Mouse (Mus musculus): Measurements from ENCODE around the gene Arntl2. TPM values are rescaled to one million over a fixed set of nuclear protein-coding genes. Genes with fewer than 3 reads are reported as not detected.
"Not testable (repeated sequence)": the region's sequence is repeated elsewhere in the genome, so short reads cannot be mapped to it uniquely, and the experiment has no call there.

Arntl2 gene
- 1 to 10 TPM in 1 of 2 experiments, under 1 TPM in 1; 0.61 to 1.2 TPM for total RNA-seq (2021)
- long read RNA-seq, experiment 1, result 0 reads
- long read RNA-seq, experiment 2, partial matches to known transcripts, result 1 of 2 reads
- long read RNA-seq, experiment 2, other reads (novel, unspliced or antisense), result 0 of 2 reads

GRCm38 (mm10) chr6:146795924-146796545 lies at the start of gene Arntl2:
TSS of gene Arntl2 (plus strand) at chr6:146796055.
- peak; percentile 72 for DNase-seq

GRCm38 (mm10) chr6:146746577-146746976 lies 49.3 kb upstream of the Arntl2 start:
- DNase-seq, result no peak

DNA sequence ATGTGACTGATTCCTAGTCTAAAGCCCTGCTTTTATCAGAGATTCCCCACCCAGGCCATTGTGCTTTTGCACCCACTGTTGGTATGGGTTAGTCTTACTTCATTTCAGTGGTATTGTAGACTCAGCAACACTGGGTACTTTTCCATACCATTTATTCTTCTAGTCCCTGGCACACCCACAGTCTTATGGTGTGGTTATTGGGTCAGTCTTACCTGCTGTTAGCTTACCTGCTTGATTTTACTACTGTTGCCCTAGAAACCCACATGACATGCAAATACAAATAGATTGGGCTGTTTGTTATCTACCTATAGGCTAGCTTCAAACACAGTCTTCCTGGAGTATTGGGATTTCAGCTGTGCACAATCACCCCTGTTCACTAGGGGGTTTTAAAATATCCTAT lies 48.8 kb upstream of the Arntl2 start:
- DNase-seq, result no peak

GRCm38 (mm10) chr6:146748271-146748670 lies 47.6 kb upstream of the Arntl2 start:
- no peak for DNase-seq

DNA sequence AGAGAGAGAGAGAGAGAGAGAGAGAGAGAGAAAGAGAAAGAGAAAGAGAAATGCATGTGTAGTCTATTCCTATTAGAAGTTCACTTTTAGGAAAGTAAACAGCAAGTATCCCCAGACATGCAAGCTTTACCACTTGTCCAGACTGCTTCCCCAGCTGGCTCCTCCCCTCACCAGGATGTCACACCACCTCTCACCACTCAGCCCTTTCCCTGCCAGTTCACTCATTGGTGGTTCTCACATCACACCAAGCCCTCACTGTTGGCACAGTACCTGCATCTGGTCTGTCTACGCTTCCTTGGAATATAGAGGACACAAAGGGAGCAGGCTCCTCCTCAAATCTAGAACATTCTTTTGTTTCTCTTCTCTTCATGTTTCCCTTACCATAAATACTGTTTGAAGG lies 44.2 kb upstream of the Arntl2 start:
- no peak for DNase-seq

- no peak for DNase-seq
Observed at GRCm38 (mm10) chr6:146752178-146752577, 43.7 kb upstream of the Arntl2 start.

DNA sequence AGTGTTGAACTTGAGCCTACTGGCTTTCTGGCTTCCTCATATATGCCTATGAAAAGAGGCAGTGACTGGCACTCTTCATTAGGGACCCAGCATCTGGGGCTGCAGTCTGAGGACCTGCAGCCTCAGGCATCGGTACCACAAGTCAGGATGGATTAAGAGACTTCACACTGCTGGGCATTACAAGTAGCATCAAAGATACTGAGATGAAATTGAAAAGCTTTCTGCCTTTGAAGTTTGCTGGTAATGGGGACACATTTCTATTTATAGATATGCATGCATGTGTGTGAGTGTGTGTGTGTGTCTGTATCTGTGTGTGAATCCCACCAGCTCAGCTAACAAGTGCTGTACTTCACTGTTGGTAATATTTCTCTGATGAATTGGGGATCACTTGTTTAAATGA lies 43.2 kb upstream of the Arntl2 start:
- DNase-seq, result no peak

DNA sequence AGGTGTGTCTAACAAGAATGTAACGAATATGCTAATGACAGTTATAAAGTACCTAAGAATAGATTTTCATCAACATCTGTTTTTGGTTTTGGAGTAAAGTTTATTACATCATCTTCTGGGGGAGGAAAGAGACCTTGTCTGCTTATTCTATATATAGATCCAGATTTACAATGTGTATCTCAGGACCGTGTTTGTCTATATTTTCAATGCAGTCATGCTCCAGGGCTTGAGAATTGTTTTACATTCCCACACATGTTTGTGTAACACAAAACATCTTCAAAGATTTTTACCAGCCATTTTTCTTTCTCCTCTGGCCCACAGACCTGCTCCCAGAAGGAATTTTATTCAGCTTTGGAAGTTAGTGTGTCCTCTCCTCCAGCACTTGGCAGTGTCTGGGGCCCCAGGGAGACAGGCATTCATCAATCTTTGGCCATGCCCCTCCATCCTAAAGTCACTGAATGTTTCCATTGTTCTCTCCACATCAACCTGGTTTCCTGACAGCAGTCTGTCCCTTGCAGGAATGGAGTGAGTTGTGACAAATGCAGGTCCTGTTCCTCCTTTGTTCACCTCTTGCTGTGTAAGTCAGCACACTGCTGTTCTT lies 42.2 kb upstream of the Arntl2 start:
- no peak for DNase-seq

DNA sequence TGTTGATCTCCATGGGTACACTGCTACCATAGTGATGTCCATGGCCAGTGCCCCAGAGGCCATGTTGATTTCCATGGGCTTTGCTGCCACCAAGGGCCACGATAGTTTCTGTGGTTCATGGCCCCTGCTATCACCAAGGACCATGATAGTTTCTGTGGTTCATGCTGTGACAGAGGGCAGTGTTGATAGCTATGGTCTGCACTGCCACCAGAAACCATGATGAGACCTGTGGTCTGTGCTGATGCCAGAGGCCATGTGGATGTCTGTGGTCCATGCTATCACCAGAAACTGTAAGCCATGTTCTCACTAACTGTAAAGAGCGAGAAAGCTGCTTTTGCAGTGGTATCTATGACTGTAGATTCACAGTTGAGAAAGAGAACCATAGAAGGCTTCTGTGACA lies 40.7 kb upstream of the Arntl2 start:
- no peak for DNase-seq

GRCm38 (mm10) chr6:146755679-146756078 lies 40.2 kb upstream of the Arntl2 start:
- DNase-seq, result no peak

DNA sequence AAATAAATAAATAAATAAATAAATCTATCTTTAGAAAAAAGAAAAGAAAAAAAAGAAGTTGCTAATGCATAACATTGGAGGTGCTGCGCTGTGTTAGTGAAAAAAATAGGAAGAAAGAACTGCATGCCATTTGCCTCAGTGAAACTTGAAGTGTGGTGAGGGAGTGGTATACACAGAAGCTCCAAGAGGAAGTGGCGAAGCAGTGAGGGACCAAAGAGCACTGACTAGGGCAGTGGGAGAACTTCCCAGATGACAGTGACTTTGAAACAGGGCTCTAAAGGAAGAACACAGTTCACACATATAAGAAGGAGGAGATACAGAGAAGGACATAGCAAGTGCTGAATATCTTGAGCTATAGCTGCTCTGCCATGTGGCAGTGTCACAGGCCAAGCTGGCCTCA lies 36.8 kb upstream of the Arntl2 start:
- DNase-seq, result no peak

GRCm38 (mm10) chr6:146760022-146760421 lies 35.8 kb upstream of the Arntl2 start:
- no peak for DNase-seq

DNA sequence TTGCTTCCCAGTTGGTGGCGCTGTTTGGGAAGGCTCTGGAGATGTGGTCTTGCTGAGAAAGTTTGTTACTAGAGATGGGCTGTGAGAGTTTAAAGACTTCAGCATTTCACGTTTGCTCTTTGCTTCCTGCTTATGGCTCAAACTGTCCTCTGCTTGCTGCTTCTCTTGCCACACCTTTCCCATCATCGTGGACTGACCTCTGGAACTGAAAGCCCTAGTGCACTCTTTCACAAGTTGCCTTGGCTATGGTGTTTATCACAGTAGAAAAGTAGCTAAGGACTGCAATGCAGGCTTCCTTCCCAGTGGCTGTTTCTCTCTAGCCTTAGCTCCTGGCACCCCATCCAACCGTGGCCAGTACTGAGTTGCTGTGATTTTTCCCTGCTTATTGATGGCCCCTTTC lies 35.1 kb upstream of the Arntl2 start:
- no peak for DNase-seq

- no peak for DNase-seq
Observed at GRCm38 (mm10) chr6:146762264-146762898, 33.5 kb upstream of the Arntl2 start.

GRCm38 (mm10) chr6:146764593-146764992 lies 31.3 kb upstream of the Arntl2 start:
- DNase-seq, result no peak

DNA sequence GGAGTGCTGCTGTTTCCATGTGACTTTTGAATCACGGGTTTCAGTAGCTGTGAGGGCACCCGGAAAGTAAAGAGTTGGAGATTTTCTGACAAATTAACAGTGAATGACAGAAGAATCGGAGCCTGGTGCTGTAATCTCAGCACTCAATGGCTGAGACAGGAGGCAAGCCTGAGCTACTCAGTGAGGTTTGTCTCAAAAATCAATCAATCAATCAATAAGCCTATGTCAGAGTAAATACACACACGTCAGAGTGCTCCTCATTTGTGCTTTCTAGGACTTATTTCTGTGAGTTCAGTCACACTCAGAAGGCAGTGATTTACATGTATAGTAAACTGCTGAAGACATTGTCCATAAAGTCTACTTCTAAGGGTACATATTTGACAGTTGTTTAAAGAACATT lies 30.6 kb upstream of the Arntl2 start:
- DNase-seq, result no peak

DNA sequence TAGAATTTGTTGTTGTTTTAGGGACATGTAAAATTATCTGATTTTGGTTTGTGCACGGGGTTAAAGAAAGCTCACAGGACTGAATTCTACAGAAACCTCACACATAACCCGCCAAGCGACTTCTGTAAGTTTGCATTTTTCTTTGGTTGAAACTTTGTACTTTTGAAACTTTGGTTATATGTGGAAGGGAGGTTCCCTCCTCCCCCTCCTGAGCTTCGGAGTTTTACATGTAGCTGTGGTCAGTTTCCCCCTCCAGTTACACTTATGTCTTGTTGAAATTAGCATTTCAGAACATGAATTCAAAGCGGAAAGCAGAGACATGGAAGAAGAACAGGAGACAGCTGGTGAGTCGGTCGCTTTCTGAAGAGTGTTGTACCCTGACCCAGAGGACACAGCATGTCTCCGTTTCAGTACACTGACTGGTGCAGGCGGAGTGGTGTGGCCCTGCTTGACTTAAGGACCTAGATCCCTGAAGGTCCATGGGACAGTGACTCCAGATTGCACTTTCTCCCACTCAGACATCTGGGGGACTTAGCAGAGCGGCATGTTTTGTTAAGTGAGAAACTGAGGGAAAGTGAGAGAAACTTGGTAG lies 26.9 kb upstream of the Arntl2 start:
- DNase-seq, result no peak

DNA sequence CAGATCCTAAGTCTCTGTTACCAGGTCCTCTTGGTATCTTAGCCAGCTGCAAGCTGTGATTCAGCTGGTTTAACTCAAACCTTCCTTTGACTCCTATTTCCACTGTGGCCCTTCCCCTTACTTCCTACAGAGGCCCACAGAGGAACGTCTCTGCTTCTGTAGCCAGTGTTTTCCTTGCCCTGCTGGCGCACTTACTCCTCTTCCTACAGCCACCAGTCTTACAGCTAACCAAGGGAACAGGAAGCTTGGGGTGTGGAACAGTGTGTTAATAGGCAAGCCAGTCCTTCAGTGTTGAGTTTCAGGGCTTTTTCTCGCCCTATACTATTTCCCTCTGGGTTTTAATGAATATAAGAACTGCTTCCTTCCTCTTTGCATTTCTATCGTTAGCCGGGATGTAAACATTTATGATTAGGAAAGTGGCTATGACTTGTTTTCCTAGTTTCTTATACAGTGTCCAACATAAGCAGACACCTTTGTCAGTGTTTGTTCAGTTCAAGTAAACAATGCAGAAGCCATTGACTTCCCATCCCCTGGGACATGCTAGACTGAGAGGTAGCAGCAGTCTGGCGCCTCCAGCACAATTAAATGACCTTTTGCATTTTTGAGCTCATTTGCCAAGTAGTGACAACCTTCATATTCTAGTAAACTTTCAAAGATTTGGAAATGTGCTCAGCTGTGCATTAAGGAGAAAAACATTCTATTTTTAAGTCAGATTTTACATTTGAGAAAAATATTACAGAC lies 25.7 kb upstream of the Arntl2 start:
- no peak for DNase-seq

- DNase-seq, result no peak
Observed at GRCm38 (mm10) chr6:146770808-146771207, 25.0 kb upstream of the Arntl2 start.

GRCm38 (mm10) chr6:146775864-146776263 lies 20.0 kb upstream of the Arntl2 start:
- DNase-seq, result not testable (repeated sequence)

- DNase-seq, result peak; percentile 26
Observed at GRCm38 (mm10) chr6:146776610-146777389, 19.1 kb upstream of the Arntl2 start.

GRCm38 (mm10) chr6:146778055-146778454 lies 17.8 kb upstream of the Arntl2 start:
- DNase-seq, result no peak
